Mouse (Mus musculus): ENCODE measurements around the gene BC017158. TPM values are rescaled to one million over a fixed set of nuclear protein-coding genes. Genes with fewer than 3 reads are reported as not detected.

Gene BC017158
- polyA plus RNA-seq, 1 experiment from 2014 or later = 26.3 TPM

DNA sequence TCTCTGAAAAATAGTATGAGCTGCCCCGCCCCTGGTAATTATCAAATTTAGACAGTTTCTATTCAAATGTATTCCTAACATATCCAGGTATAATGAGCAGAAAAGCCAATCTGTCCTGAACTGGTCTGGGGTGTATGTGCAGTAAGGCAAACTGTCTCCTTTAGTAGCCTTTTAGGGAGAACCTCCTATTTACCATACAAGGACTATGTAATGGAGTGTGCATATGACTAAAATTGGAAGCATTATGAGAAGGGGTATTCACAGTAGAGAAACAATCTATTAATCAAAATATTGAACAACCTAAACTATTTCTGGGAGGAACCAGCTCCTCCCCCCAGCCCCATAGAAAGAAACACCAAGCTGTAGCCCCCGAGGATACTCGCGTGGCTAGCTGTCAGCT, 18.2 kb downstream of the BC017158 start:
- peaks cover 86% of the 10 kb centered on the region for H3K27me3 ChIP-seq (ENCODE audit: low read depth, poor library complexity, severe bottlenecking)
- no peak overlapping the region for H3K4me3 ChIP-seq
- H3K9me3 ChIP-seq (replicated peaks) = no peaks in the 10 kb centered on the region
- peaks cover 56% of the 10 kb centered on the region for H3K4me1 ChIP-seq
- 85% methylated on average over 4 of the region's 4 CpGs for WGBS
- H3K27ac ChIP-seq (replicated peaks) = no peak overlapping the region
- H3K36me3 ChIP-seq = peaks cover 53% of the 10 kb centered on the region
- DNase-seq (ENCODE audit: low spot score) = no peak

DNA sequence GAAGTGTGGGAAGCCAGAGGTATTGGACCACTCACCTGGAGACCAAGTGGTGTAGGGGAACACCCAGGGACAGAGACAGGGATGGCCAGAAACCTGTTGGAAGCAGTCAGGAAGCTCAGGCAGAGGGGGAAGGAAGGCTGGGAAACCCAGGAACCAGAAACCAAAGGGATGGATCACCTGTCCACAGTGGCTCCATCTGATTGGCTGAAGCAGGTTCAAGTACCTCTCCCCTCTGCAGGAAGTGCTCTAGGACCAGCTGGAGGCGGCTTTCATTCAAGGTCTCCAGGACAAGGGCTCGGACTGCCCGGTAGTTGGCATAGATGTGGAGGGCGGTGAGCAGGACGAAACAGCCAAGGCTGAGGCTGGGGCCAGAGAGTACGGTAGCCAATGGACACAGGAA, 21.9 kb downstream of the BC017158 start:
- WGBS = 93% methylated on average over 6 of the region's 6 CpGs
- no peak overlapping the region for H3K27ac ChIP-seq (replicated peaks)
- peaks cover 84% of the 10 kb centered on the region for H3K36me3 ChIP-seq
- no peak for DNase-seq (ENCODE audit: low spot score)
- H3K4me1 ChIP-seq = peaks cover 26% of the 10 kb centered on the region
- peaks cover 65% of the 10 kb centered on the region for H3K27me3 ChIP-seq (ENCODE audit: low read depth, poor library complexity, severe bottlenecking)
- no peaks in the 10 kb centered on the region for H3K9me3 ChIP-seq (replicated peaks)
- H3K4me3 ChIP-seq = no peak overlapping the region

DNA sequence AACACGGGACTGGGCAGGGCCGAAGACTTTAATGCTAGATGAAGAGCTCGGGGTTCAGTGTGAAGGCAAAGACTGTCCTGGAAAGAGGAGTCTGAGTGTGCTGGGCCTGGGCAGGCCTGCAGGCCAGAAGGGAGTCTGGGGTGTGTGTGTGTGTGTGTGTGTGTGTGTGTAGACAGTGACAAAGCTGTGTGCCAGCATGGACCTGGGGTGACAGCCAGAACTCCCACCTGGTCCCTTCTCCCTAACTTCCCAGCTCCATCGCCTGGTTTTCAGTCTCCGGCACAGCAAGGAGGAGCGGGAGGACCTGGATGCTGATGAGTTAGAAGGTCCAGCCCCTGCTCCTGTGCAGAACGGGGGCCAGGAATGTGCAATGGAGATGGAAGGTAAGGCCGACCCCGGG, 26.5 kb downstream of the BC017158 start:
- Histone ChIP-seq H3K9me3 (replicated peaks) (no peaks in the 10 kb centered on the region), H3K4me1 (peaks cover 6% of the 10 kb centered on the region; the same call in 1 of the 2 replicates), H3K27ac (replicated peaks) (no peak overlapping the region), H3K36me3 (peaks cover 64% of the 10 kb centered on the region), H3K4me3 (no peak overlapping the region), H3K27me3 (ENCODE audit: low read depth, poor library complexity, severe bottlenecking) (peaks cover 19% of the 10 kb centered on the region)
- 92% methylated on average over 9 of the region's 9 CpGs for WGBS
- no peak for DNase-seq (ENCODE audit: low spot score)

DNA sequence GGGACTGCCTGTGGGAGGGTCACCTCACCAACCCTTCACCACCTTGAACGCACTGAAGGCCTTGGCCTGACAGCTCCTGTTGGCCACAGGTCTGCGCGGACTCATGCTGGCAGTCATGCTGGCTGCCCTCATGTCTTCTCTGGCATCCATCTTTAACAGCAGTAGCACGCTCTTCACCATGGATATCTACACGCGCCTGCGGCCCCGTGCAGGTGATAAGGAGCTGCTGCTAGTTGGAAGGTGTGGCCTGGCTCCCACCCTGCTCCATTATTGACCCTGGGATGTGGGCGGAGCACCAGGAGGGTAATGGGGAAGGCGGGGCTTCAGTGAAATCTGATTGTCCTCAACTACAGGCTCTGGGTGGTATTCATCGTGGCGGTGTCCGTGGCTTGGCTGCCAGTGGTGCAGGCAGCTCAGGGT, 27.5 kb downstream of the BC017158 start:
- WGBS = 58% methylated on average over 13 of the region's 13 CpGs
- peaks cover 53% of the 10 kb centered on the region for H3K36me3 ChIP-seq
- H3K4me1 ChIP-seq = peaks cover 6% of the 10 kb centered on the region; the same call in 1 of the 2 replicates
- peaks cover 9% of the 10 kb centered on the region for H3K27me3 ChIP-seq (ENCODE audit: low read depth, poor library complexity, severe bottlenecking)
- H3K9me3 ChIP-seq (replicated peaks) = no peaks in the 10 kb centered on the region
- H3K4me3 ChIP-seq = no peak overlapping the region
- DNase-seq (ENCODE audit: low spot score) = no peak
- H3K27ac ChIP-seq (replicated peaks) = peak overlapping the region; percentile 42; the same call in 1 of the 2 replicates

DNA sequence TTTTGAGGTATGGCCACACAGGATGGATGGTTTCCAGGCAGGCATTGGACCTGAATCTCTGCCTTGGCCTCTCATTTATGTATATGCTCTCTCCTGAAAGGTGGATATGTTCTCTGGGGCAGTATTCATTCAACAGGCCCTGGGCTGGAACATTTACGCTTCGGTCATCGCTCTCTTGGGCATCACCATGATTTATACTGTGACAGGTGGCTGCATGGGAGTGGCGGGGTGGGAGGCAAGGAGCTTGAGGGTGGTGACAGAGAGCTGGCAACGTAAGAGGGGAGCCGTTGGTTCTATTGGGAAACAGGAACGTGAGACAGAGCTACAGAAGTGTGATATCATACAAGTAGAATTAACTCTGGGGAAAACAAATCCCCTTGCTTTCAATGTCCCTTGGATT, 30.2 kb downstream of the BC017158 start:
- no peak overlapping the region for H3K27ac ChIP-seq (replicated peaks)
- DNase-seq (ENCODE audit: low spot score) = no peak
- peaks cover 27% of the 10 kb centered on the region for H3K36me3 ChIP-seq
- WGBS = 96% methylated on average over 7 of the region's 7 CpGs
- no peaks in the 10 kb centered on the region for H3K9me3 ChIP-seq (replicated peaks)
- no peaks in the 10 kb centered on the region; the same call in 1 of the 2 replicates for H3K27me3 ChIP-seq (ENCODE audit: low read depth, poor library complexity, severe bottlenecking)
- H3K4me1 ChIP-seq = peaks cover 6% of the 10 kb centered on the region; the same call in 1 of the 2 replicates
- H3K4me3 ChIP-seq = no peak overlapping the region

DNA sequence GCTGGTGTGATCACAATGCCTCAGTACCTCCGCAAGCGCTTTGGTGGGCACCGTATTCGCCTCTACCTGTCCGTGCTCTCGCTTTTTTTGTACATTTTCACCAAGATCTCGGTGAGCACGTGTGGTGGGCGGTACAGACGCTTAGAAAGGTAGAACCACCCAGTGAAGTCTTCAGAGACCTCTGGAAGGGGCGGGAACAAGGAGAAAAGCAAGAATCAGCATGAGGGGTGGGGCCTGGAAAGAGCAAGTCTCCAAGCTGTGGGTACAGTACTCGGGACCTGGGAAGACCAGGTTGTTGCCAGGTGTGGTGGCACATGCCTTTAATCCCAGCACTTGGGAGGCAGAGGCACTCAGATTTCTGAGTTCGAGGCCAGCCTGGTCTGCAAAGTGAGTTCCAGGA, 30.6 kb downstream of the BC017158 start:
- Histone ChIP-seq H3K36me3 (peaks cover 23% of the 10 kb centered on the region), H3K4me1 (peaks cover 6% of the 10 kb centered on the region; the same call in 1 of the 2 replicates), H3K4me3 (no peak overlapping the region), H3K9me3 (replicated peaks) (no peaks in the 10 kb centered on the region), H3K27me3 (ENCODE audit: low read depth, poor library complexity, severe bottlenecking) (no peaks in the 10 kb centered on the region; the same call in 1 of the 2 replicates), H3K27ac (replicated peaks) (no peak overlapping the region)
- no peak for DNase-seq (ENCODE audit: low spot score)
- WGBS = 69% methylated on average over 13 of the region's 13 CpGs

DNA sequence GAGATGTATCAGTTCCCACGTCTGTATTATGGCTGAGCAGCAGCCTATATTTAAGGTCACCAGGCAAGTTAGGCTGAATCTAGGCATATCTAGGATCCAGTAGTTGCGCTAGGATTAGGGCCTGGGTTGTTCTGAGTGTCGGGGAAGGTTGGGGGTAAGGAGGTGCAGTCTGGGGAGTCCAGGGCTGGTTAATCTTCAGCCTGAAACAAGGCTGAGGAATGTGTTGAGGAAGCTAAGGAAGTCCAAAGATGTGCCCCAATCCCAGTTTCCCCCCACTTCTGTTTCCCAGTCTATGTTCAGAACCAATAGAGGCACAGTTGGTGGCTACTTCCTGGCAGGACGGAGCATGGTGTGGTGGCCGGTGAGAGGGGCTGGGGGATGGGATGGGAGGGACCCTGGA, 31.9 kb downstream of the BC017158 start:
- 83% methylated on average over 5 of the region's 5 CpGs for WGBS
- Histone ChIP-seq H3K9me3 (replicated peaks) (no peaks in the 10 kb centered on the region), H3K27ac (replicated peaks) (no peak overlapping the region), H3K4me1 (peaks cover 6% of the 10 kb centered on the region; the same call in 1 of the 2 replicates), H3K4me3 (no peak overlapping the region), H3K36me3 (peaks cover 10% of the 10 kb centered on the region), H3K27me3 (ENCODE audit: low read depth, poor library complexity, severe bottlenecking) (no peaks in the 10 kb centered on the region)
- no peak for DNase-seq (ENCODE audit: low spot score)

DNA sequence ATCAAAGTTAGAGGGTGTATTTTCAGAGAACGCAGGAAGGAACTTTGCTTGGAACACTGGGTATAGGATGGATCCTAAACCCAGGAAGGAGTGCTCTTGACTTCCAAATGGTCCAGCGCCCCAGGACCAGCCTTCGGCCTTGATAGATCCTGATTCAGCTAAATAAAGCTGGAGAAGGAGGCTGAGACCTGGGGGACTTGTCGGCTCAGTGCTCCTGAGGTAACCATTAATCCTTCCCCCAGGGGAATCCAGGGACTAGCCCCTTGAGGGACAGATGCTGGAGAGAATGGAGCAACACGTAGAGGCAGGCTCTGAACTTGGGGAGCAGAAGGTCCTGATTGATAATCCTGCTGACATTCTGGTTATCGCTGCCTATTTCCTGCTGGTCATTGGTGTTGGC, 32.6 kb downstream of the BC017158 start, which contains the start of gene Slc5a2:
Gene Slc5a2 (plus strand): TSS at position 247 of the 400 bp plus-strand sequence.
- H3K4me1 ChIP-seq = peaks cover 2% of the 10 kb centered on the region; the same call in 1 of the 2 replicates
- H3K27ac ChIP-seq (replicated peaks) = no peak within 1 kb of the TSS
- peaks cover 3% of the 10 kb centered on the region; the same call in 1 of the 2 replicates for H3K36me3 ChIP-seq
- no peak for DNase-seq (ENCODE audit: low spot score)
- no peak within 1 kb of the TSS for H3K4me3 ChIP-seq
- no peaks in the 10 kb centered on the region for H3K27me3 ChIP-seq (ENCODE audit: low read depth, poor library complexity, severe bottlenecking)
- no peaks in the 10 kb centered on the region for H3K9me3 ChIP-seq (replicated peaks)
- WGBS = 85% methylated on average over 6 of the region's 6 CpGs

DNA sequence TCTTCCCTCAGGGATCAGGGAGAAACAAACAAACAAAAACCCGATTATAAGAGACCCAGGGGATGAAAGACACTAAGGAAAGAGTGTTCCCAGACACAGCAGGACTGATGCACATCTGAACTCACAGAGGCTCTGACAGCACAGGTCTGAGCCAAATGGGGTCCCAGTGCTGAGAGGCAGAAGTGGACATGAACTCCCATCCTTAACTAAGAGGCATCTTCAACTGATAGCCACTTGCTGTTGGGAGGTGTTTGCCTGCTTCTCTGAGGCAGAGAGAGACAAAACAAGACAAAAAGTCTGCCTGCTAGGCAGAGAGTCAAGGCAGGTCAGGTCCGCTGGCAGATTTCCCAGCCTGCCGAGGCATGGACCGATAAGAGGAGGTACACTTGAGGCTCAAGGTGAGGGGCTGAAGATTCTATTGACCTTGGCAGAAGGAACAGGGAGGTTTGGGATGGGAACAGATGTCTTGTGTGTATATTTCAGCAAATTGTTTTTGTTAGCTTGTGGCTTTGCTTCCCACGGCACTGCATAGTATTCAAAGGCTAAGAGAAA, 41.1 kb downstream of the BC017158 start:
- Histone ChIP-seq H3K9me3 (replicated peaks) (no peaks in the 10 kb centered on the region), H3K4me3 (no peak overlapping the region), H3K36me3 (no peaks in the 10 kb centered on the region), H3K4me1 (peaks cover 14% of the 10 kb centered on the region), H3K27me3 (ENCODE audit: low read depth, poor library complexity, severe bottlenecking) (peaks cover 31% of the 10 kb centered on the region), H3K27ac (replicated peaks) (no peak overlapping the region)
- 61% methylated on average over 5 of the region's 5 CpGs for WGBS
- DNase-seq (ENCODE audit: low spot score) = no peak

DNA sequence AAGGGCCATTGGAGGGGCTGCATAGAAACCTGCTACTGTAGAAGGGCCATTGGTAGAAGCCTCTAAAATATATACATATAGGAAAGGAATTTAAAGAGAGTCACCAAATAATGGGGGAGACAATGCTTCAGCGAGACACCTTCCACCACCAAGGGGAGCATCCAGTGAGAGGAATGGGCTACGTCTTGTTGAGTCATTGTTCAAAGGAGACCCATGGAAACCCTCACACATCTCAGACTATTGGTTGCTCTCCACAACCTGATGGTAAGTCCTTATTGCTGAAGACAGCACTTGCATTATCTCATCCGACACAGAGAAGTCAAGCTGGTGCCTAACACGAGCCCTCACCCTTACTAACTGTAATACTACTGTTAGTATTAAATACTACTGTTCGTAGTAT, 42.2 kb downstream of the BC017158 start:
- WGBS = 87% methylated on average over 5 of the region's 5 CpGs
- Histone ChIP-seq H3K27ac (replicated peaks) (no peak overlapping the region), H3K4me3 (no peak overlapping the region), H3K9me3 (replicated peaks) (no peaks in the 10 kb centered on the region), H3K27me3 (ENCODE audit: low read depth, poor library complexity, severe bottlenecking) (peaks cover 42% of the 10 kb centered on the region), H3K4me1 (peaks cover 16% of the 10 kb centered on the region), H3K36me3 (no peaks in the 10 kb centered on the region)
- DNase-seq (ENCODE audit: low spot score) = no peak

DNA sequence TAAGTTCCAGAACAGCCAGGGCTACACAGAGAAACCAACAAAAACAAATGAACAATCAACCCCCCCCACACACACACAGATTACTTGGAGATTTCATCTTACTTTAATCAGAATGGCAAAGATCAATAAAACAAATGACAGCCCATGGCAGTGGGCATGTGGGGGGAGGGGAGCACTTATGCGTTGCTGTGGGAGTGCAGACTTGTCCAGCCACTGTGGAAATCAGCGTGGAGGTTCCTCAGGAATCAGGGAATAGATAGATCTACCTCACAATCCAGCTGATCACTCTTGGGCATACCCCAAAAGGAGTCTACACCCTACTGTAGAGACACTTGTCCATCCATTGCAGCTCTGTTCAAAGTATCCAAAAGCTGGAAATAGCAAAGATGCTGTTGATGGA, 43.0 kb downstream of the BC017158 start:
- Histone ChIP-seq H3K9me3 (replicated peaks) (no peaks in the 10 kb centered on the region), H3K4me1 (peaks cover 16% of the 10 kb centered on the region), H3K27me3 (ENCODE audit: low read depth, poor library complexity, severe bottlenecking) (peaks cover 49% of the 10 kb centered on the region), H3K4me3 (no peak overlapping the region), H3K36me3 (no peaks in the 10 kb centered on the region), H3K27ac (replicated peaks) (no peak overlapping the region)
- WGBS = 58% methylated on average over 2 of the region's 2 CpGs
- no peak for DNase-seq (ENCODE audit: low spot score)

DNA sequence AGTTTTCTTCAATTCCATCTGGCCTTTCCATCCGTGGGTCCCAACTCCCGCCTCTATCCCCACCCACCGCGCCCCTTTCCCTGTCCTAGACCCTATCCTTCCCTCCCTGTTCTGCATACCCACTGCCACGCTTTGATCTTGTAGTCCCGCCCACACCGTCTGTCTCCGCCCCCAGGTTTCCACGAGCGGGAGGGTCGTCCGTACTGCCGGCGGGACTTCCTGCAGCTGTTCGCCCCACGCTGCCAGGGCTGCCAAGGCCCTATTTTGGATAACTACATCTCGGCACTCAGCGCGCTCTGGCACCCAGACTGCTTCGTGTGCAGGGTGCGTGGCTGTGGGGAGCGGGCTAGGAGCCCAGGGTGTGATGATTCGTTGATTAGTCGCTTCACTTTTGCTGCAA, 45.4 kb downstream of the BC017158 start:
- Histone ChIP-seq H3K4me1 (peaks cover 25% of the 10 kb centered on the region), H3K27me3 (ENCODE audit: low read depth, poor library complexity, severe bottlenecking) (peaks cover 65% of the 10 kb centered on the region), H3K36me3 (no peaks in the 10 kb centered on the region), H3K27ac (replicated peaks) (peak overlapping the region; percentile 65), H3K9me3 (replicated peaks) (no peaks in the 10 kb centered on the region), H3K4me3 (peak overlapping the region; percentile 51)
- 17% methylated on average over 24 of the region's 24 CpGs for WGBS
- DNase-seq (ENCODE audit: low spot score) = peak; percentile 56

DNA sequence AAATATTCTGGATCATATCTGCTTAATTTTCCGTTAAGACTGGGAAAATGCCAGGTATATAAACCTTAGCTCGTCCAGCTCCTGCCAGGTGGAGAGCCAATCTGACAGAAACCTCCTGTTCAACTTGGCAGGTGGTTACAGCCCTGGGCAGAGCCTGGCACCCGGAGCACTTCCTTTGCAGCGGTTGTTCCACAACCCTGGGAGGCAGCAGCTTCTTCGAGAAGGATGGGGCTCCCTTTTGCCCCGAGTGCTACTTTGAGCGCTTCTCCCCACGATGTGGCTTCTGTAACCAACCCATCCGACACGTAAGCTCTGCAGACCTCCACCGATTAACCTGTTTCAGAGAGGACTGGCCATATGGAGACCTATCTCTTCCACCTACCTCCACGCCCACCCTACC, 46.0 kb downstream of the BC017158 start:
- no peak for DNase-seq (ENCODE audit: low spot score)
- H3K4me1 ChIP-seq = peaks cover 31% of the 10 kb centered on the region
- peaks cover 65% of the 10 kb centered on the region for H3K27me3 ChIP-seq (ENCODE audit: low read depth, poor library complexity, severe bottlenecking)
- peak overlapping the region; percentile 51 for H3K4me3 ChIP-seq
- H3K27ac ChIP-seq (replicated peaks) = peak overlapping the region; percentile 65
- no peaks in the 10 kb centered on the region for H3K9me3 ChIP-seq (replicated peaks)
- H3K36me3 ChIP-seq = no peaks in the 10 kb centered on the region
- 57% methylated on average over 12 of the region's 12 CpGs for WGBS
